Mouse (Mus musculus) liver, embryonic 14.5 days (tissue): ENCODE data around the gene Tmem255a. TPM values are rescaled to one million over a fixed set of nuclear protein-coding genes. Genes with fewer than 3 reads are reported as not detected.

Experiments
- ATAC-seq: fragments of 200-750 bp; cut with Nextera tagmentation; 2 replicates; pipeline ENCODE4 v1.8.0; 2017; ENCODE audit warnings: moderate number of reproducible peaks, mild to moderate bottlenecking, moderate library complexity; ENCODE audit not compliant: insufficient read depth
- DNase-seq, 3 experiments: peaks; one replicate each; pipeline ENCODE4 v3.0.0-alpha.2; 2012 to 2013; ENCODE audit warnings: low read depth in 3 of 3, low spot score in 3 of 3
- H3K27ac ChIP-seq: fragments of 300-500 bp; sonication (generic); 2 replicates; pipeline ENCODE4 v1.5.1; 2014; ENCODE audit warnings: moderate library complexity, mild to moderate bottlenecking, control low read depth, inconsistent platforms
- H3K27me3 ChIP-seq: fragments of 300-500 bp; sonication (generic); 2 replicates; pipeline ENCODE4 v1.6.1; 2014; ENCODE audit warnings: mild to moderate bottlenecking, low read length, moderate library complexity; ENCODE audit not compliant: control insufficient read depth, insufficient read depth
- H3K36me3 ChIP-seq: fragments of 300-500 bp; sonication (generic); replicated peaks from 2 replicates; pipeline ENCODE4 v1.6.1; 2014; ENCODE audit warnings: low read depth; ENCODE audit not compliant: control insufficient read depth, insufficient read depth
- H3K4me1 ChIP-seq, 2 experiments: fragments of 200-500 bp in 1 of 2; fragments of 300-500 bp in 1 of 2; sonication (generic) in 1 of 2; replicated peaks; 2 replicates each; pipeline ENCODE4 v1.6.1; 2012 to 2014; ENCODE audit warnings: antibody characterized with exemption in 1 of 2, inconsistent platforms in 1 of 2, low read length in 1 of 2; ENCODE audit not compliant: control insufficient read depth in 2 of 2, insufficient read depth in 2 of 2
- H3K4me2 ChIP-seq: fragments of 300-500 bp; sonication (generic); 2 replicates; pipeline ENCODE4 v1.6.1; 2014; ENCODE audit warnings: low read depth, mild to moderate bottlenecking, control low read depth, moderate library complexity
- H3K4me3 ChIP-seq, 2 experiments: fragments of 200-500 bp in 1 of 2; fragments of 300-500 bp in 1 of 2; sonication (generic) in 1 of 2; 2 replicates each; pipeline ENCODE4 v1.5.1; 2012 to 2014; ENCODE audit warnings: low read depth in 2 of 2, low read length in 2 of 2, mild to moderate bottlenecking in 2 of 2, control low read depth in 1 of 2, inconsistent platforms in 1 of 2, moderate library complexity in 1 of 2; ENCODE audit not compliant: insufficient read depth in 1 of 2
- H3K9ac ChIP-seq: fragments of 300-500 bp; sonication (generic); replicated peaks from 2 replicates; pipeline ENCODE4 v1.6.1; 2014; ENCODE audit warnings: mild to moderate bottlenecking, control low read depth, moderate library complexity
- H3K9me3 ChIP-seq: fragments of 300-500 bp; sonication (generic); 2 replicates; pipeline ENCODE4 v1.6.1; 2016; ENCODE audit warnings: low read length, mixed read lengths; ENCODE audit not compliant: control insufficient read depth
- CTCF ChIP-seq: IDR thresholded peaks from 2 replicates; pipeline ENCODE4 v1.5.1; 2016; ENCODE audit warnings: antibody characterized with exemption, low read depth, control low read depth
- EP300 ChIP-seq: IDR thresholded peaks from 2 replicates; pipeline ENCODE4 v1.6.1; 2016; ENCODE audit warnings: antibody characterized with exemption, low read depth
- WGBS: fragments of 180-500 bp; shearing (Covaris S2); extraction: QIAGEN DNeasy Blood & Tissue Kit; methylation state at CpG from one replicate; pipeline ENCODE4 v1.1.7; 2014; ENCODE audit not compliant: insufficient replicate concordance; 5-methylcytosine and 5-hydroxymethylcytosine counted together
- polyA plus RNA-seq, 2 experiments: library from polyadenylated mRNA; depleted of rRNA in 1 of 2; stranded (reverse) in 1 of 2; unstranded in 1 of 2; fragments of >200 nt; fragmentation: Nextera tagmentation in 1 of 2; extraction: Ambion mirVana in 1 of 2; gene quantifications; 2 replicates each; pipeline versions ENCODE4 v1.2.1 to v1.2.3; 2012 to 2014

The Tmem255a gene
- polyA plus RNA-seq, 2 experiments = 0.41 to 1.4 TPM

GRCm38 (mm10) chrX:38247108-38247507, 5.1 kb downstream of the Tmem255a start:
- WGBS = 34% methylated on average over 6 of the region's 6 CpGs
- no peaks in the 10 kb centered on the region for H3K9me3 ChIP-seq
- TF ChIP-seq EP300 = no peak
- no peak for TF ChIP-seq CTCF
- H3K4me1 ChIP-seq = no peaks in the 10 kb centered on the region
- no peak overlapping the region for H3K27ac ChIP-seq
- no peak overlapping the region for H3K9ac ChIP-seq
- DNase-seq = no peak
- H3K4me3 ChIP-seq = no peak overlapping the region
- ATAC-seq = no peak
- H3K27me3 ChIP-seq = no peaks in the 10 kb centered on the region; the same call in 1 of the 2 replicates
- H3K36me3 ChIP-seq = no peaks in the 10 kb centered on the region
- no peak overlapping the region for H3K4me2 ChIP-seq

GRCm38 (mm10) chrX:38237731-38238130, 14.5 kb downstream of the Tmem255a start:
- Histone ChIP-seq H3K4me2 (no peak overlapping the region), H3K4me1 (no peaks in the 10 kb centered on the region), H3K36me3 (no peaks in the 10 kb centered on the region), H3K27me3 (no peaks in the 10 kb centered on the region), H3K9ac (no peak overlapping the region), H3K4me3 (no peak overlapping the region), H3K9me3 (no peaks in the 10 kb centered on the region), H3K27ac (no peak overlapping the region)
- ATAC-seq (no peak), DNase-seq (no peak)
- TF ChIP-seq CTCF (peak; percentile 70), EP300 (no peak)
- 25% methylated on average over 2 of the region's 2 CpGs for WGBS

GRCm38 (mm10) chrX:38229888-38230287, 22.4 kb downstream of the Tmem255a start:
- WGBS = 53% methylated on average over 1 of the region's 1 CpGs
- no peak overlapping the region for H3K4me3 ChIP-seq
- no peak overlapping the region for H3K4me2 ChIP-seq
- H3K27me3 ChIP-seq = no peaks in the 10 kb centered on the region
- no peak overlapping the region for H3K27ac ChIP-seq
- TF ChIP-seq EP300 (no peak), CTCF (no peak)
- no peaks in the 10 kb centered on the region for H3K4me1 ChIP-seq
- H3K9ac ChIP-seq = no peak overlapping the region
- no peaks in the 10 kb centered on the region for H3K9me3 ChIP-seq
- ATAC-seq = no peak
- no peak for DNase-seq
- no peaks in the 10 kb centered on the region for H3K36me3 ChIP-seq

- WGBS = 38% methylated on average over 2 of the region's 2 CpGs
- no peak overlapping the region for H3K27ac ChIP-seq
- TF ChIP-seq EP300 (no peak), CTCF (no peak)
- H3K4me2 ChIP-seq = no peak overlapping the region
- no peak overlapping the region for H3K9ac ChIP-seq
- no peak overlapping the region for H3K4me3 ChIP-seq
- H3K36me3 ChIP-seq = no peaks in the 10 kb centered on the region
- H3K27me3 ChIP-seq = no peaks in the 10 kb centered on the region
- no peaks in the 10 kb centered on the region for H3K9me3 ChIP-seq
- DNase-seq = no peak
- no peak for ATAC-seq
- no peaks in the 10 kb centered on the region for H3K4me1 ChIP-seq
These were observed 29.5 kb downstream of the Tmem255a start for GRCm38 (mm10) chrX:38222757-38223156.

GRCm38 (mm10) chrX:38217676-38217991, 34.6 kb downstream of the Tmem255a start:
- Histone ChIP-seq H3K27me3 (no peaks in the 10 kb centered on the region), H3K4me1 (no peaks in the 10 kb centered on the region), H3K9me3 (no peaks in the 10 kb centered on the region), H3K4me3 (no peak overlapping the region), H3K9ac (no peak overlapping the region), H3K4me2 (no peak overlapping the region), H3K27ac (no peak overlapping the region), H3K36me3 (no peaks in the 10 kb centered on the region)
- WGBS = 59% methylated on average over 2 of the region's 2 CpGs
- no peak for DNase-seq
- TF ChIP-seq EP300 = no peak
- no peak for TF ChIP-seq CTCF
- no peak for ATAC-seq
